Mouse (Mus musculus) kidney, adult 2 months (tissue): ENCODE measurements around the gene Rpl23.

Experiments used
- CTCF ChIP-seq: fragments of 200-500 bp; conservative IDR thresholded peaks from 2 replicates; pipeline ENCODE4 v1.5.1; 2011; ENCODE audit warnings: low read depth, mild to moderate bottlenecking, control low read depth, low read length, moderate library complexity, mixed read lengths; ENCODE audit not compliant: insufficient read depth, insufficient read length
- POLR2A ChIP-seq: fragments of 200-500 bp; IDR thresholded peaks from one replicate; pipeline ENCODE4 v1.6.1; 2011; ENCODE audit warnings: low read depth, low read length, control low read depth

DNA sequence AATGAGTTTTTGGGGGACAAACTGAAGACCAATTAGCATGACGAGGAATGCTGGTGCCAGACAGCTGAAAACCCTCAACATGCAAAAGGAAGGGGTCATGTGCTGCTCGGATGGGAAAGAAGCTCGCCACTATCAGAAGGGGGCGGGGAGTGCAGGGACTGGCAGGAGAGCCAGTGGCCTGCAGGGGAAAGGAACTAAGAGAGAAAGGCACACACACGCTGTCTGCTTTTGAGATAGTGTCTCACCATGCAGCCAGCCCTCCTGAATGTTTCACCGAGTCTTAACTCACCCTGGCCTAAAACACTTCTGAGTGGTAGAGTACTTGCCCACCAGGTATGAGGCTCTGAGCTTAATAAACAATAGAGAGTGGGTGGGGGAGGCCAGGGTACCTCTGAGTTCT lies 23.3 kb downstream of the Rpl23 start:
- TF ChIP-seq CTCF (no peak), POLR2A (no peak)
